Mouse (Mus musculus) cerebellum, adult (tissue): Measurements from ENCODE around the gene Bmpr1a.

Experiments
- ATAC-seq: cut with Nextera tagmentation; 2 replicates; pipeline ENCODE4 v1.9.2; 2017; ENCODE audit warnings: mild to moderate bottlenecking, moderate library complexity, mixed read lengths; ENCODE audit not compliant: insufficient number of reproducible peaks, low FRiP score, low TSS enrichment

Gene Bmpr1a

GRCm38 (mm10) chr14:34362726-34363445, 140.3 kb downstream of the Bmpr1a start:
- peak; percentile 89 for ATAC-seq

- ATAC-seq = no peak
These were observed 141.0 kb downstream of the Bmpr1a start for GRCm38 (mm10) chr14:34362135-34362534.
